Mouse (Mus musculus) forebrain, postnatal 0 days (tissue): ENCODE measurements around the gene Erc2. TPM values are rescaled to one million over a fixed set of nuclear protein-coding genes. Genes with fewer than 3 reads are reported as not detected.

Experiments used
- ATAC-seq: fragments of 200-750 bp; cut with Nextera tagmentation; 2 replicates; pipeline ENCODE4 v1.8.0; 2017; ENCODE audit warnings: mild to moderate bottlenecking, moderate library complexity
- DNase-seq: peaks from one replicate; pipeline ENCODE4 v3.0.0-alpha.2; 2015
- H3K27ac ChIP-seq: fragments of 300-500 bp; sonication (generic); 2 replicates; pipeline ENCODE4 v1.5.1; 2014; ENCODE audit warnings: low read depth, mild to moderate bottlenecking, antibody characterized with exemption, low read length, moderate library complexity, mixed read lengths
- H3K27me3 ChIP-seq: fragments of 300-500 bp; sonication (generic); 2 replicates; pipeline ENCODE4 v1.6.1; 2014; ENCODE audit warnings: mild to moderate bottlenecking, low read length, mixed read lengths; ENCODE audit not compliant: insufficient read depth
- H3K36me3 ChIP-seq: fragments of 300-500 bp; sonication (generic); 2 replicates; pipeline ENCODE4 v1.6.1; 2014; ENCODE audit warnings: mild to moderate bottlenecking, moderate library complexity; ENCODE audit not compliant: insufficient read depth
- H3K4me1 ChIP-seq: fragments of 300-500 bp; sonication (generic); 2 replicates; pipeline ENCODE4 v1.6.1; 2014; ENCODE audit warnings: antibody characterized with exemption; ENCODE audit not compliant: insufficient read depth
- H3K4me2 ChIP-seq: fragments of 300-500 bp; sonication (generic); 2 replicates; pipeline ENCODE4 v1.6.1; 2014; ENCODE audit warnings: low read depth, mild to moderate bottlenecking, moderate library complexity
- H3K4me3 ChIP-seq: fragments of 300-500 bp; sonication (generic); 2 replicates; pipeline ENCODE4 v1.5.1; 2014; ENCODE audit warnings: low read depth, low read length, mixed read lengths
- H3K9ac ChIP-seq: fragments of 300-500 bp; sonication (generic); 2 replicates; pipeline ENCODE4 v1.6.1; 2014; ENCODE audit warnings: mild to moderate bottlenecking
- H3K9me3 ChIP-seq: fragments of 300-500 bp; sonication (generic); 2 replicates; pipeline ENCODE4 v1.6.1; 2016; ENCODE audit warnings: low read length
- CTCF ChIP-seq: sonication (generic); IDR thresholded peaks from 2 replicates; pipeline ENCODE4 v1.5.1; 2016; ENCODE audit warnings: antibody characterized with exemption, control low read depth, low read depth
- WGBS: fragments of 180-500 bp; shearing (Covaris S2); extraction: QIAGEN DNeasy Blood & Tissue Kit; methylation state at CpG from one replicate; pipeline ENCODE4 v1.1.7; 2014; 5-methylcytosine and 5-hydroxymethylcytosine counted together
- polyA plus RNA-seq: library from polyadenylated mRNA; unstranded; fragments of >200 nt; fragmentation: Nextera tagmentation; extraction: Ambion mirVana; gene quantifications from 2 replicates; pipeline ENCODE4 v1.2.1, GENCODE M21; 2015
- total RNA-seq: library from RNA; depleted of rRNA; stranded (reverse); fragments of >200 nt; gene quantifications from 2 replicates; pipeline ENCODE4 v1.2.3, GENCODE M21; 2014

The Erc2 gene
- total and polyA plus RNA-seq, 2 experiments from 2014 or later, result 106 to 117 TPM

DNA sequence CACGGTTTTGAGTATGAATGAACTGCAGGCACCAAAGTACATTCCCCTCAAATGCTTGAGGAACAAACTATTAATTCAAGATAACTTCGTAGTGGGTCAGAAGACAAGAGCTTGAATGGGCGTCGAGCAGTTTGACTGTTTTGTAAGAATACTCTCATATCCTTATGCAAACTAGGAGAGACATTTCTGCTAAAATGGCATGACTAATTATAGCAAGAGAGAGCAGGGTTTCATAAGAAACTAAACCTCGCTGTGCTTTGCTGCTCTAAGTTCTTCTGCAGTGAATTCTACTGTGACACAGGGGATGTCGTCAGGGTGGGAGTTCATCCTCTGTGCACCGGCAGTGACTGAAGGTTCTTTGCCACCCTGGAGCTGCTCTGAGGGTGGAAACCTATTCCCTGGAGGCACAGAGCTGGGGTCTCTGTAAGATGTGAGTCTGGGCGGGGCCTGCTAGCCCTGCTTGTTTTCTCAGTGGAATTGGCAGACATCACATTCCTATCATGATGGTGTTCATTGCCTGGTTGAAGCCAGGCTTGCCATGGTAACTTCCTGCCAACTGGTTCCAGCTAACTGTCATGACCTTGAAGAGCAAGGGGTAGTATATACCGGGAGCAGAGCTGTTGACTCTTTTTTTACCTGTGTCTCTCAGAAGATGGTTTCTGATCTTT is 8.9 kb downstream of the Erc2 start:
- 65% methylated on average over 9 of the region's 9 CpGs for WGBS
- TF ChIP-seq CTCF, result no peak
- ATAC-seq, result peak; percentile 43; the same call in 1 of the 2 replicates

DNA sequence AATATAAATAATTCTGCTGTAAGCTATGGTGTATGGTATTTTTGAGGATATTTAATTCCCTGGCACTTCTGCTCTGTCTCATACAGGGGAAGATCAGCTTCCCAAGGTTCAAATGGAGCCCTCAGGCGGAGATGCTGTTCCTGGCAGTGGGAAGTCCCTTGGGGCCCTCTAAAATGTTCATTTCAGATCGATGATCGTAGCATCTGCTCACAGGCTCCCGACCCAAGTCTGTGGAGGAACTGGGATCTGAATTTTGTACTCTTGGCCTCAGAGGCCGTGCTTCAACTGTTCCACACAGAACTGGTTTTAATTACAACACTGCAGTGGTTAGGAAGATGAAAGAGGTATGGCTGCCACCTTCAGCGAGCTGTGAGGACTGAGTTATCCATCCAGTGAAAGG is 12.5 kb downstream of the Erc2 start:
- Histone ChIP-seq H3K27ac (no peak overlapping the region), H3K4me2 (no peak overlapping the region), H3K4me3 (no peak overlapping the region), H3K4me1 (peaks cover 9% of the 10 kb centered on the region; the same call in 1 of the 2 replicates), H3K27me3 (no peaks in the 10 kb centered on the region), H3K36me3 (0 out of 2 replicates have a peak, but pooled peaks cover 3% of the 10 kb centered on the region), H3K9me3 (no peaks in the 10 kb centered on the region), H3K9ac (no peak overlapping the region)
- DNase-seq, result no peak
- no peak for ATAC-seq
- WGBS, result 79% methylated on average over 6 of the region's 6 CpGs
- no peak for TF ChIP-seq CTCF

More for the DNA sequence above, 8.9 kb downstream of the Erc2 start:
- Histone ChIP-seq H3K4me3 (no peak overlapping the region), H3K4me2 (no peak overlapping the region), H3K27ac (peak overlapping the region; percentile 40; the same call in 1 of the 2 replicates), H3K27me3 (no peaks in the 10 kb centered on the region), H3K9ac (no peak overlapping the region), H3K4me1 (peaks cover 13% of the 10 kb centered on the region; the same call in 1 of the 2 replicates), H3K9me3 (no peaks in the 10 kb centered on the region), H3K36me3 (peaks cover 3% of the 10 kb centered on the region; the same call in 1 of the 2 replicates)
- DNase-seq, result peak; percentile 14

DNA sequence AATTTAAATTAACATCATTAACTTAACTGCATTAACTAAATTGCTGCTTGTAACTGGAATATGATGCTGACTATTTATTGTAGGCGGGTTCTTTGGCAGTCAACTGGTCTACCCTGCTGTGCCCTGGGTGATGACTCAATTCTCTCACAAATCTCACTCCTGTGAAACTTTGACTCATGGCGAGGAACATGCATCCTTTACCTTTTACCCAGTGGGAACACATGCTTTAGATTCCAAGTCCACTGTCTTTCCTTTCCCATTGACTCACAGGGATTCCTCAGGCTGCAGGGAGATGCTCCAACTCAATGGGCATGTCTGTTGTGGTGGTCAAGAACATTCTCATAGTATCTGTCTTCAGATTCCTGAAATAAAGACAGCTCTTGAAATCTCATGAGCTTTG is 14.3 kb downstream of the Erc2 start:
- ATAC-seq (no peak), DNase-seq (no peak)
- no peak overlapping the region for H3K4me2 ChIP-seq
- no peaks in the 10 kb centered on the region for H3K27me3 ChIP-seq
- no peaks in the 10 kb centered on the region for H3K9me3 ChIP-seq
- WGBS, result 94% methylated on average over 2 of the region's 2 CpGs
- no peak overlapping the region for H3K27ac ChIP-seq
- H3K4me3 ChIP-seq, result no peak overlapping the region
- no peak overlapping the region for H3K9ac ChIP-seq
- H3K4me1 ChIP-seq, result 0 out of 2 replicates have a peak, but pooled peaks cover 1% of the 10 kb centered on the region
- TF ChIP-seq CTCF, result no peak
- H3K36me3 ChIP-seq, result 0 out of 2 replicates have a peak, but pooled peaks cover 3% of the 10 kb centered on the region

DNA sequence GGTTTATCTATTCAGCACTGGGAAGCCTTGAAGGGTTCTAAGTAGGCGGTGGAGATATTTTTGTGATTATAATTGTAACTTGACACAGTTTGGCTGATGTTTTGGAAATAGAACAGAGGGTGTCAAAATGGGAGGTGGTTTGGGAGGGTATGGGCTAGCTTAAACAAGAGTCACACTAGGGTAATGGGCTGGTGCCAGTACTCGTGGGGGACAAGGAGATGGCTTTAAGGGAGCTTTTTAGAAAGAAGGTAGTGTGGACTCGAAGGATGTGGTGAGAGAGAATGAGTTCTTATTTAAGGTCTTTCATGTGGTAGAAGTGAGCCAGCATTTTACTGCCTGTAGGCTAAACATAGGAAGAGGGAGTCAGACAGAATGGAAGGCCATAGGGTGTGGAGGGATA is 19.2 kb downstream of the Erc2 start:
- H3K27me3 ChIP-seq, result no peaks in the 10 kb centered on the region
- no peak for TF ChIP-seq CTCF
- DNase-seq (no peak), ATAC-seq (no peak)
- H3K4me1 ChIP-seq, result no peaks in the 10 kb centered on the region
- no peak overlapping the region for H3K4me3 ChIP-seq
- no peak overlapping the region for H3K27ac ChIP-seq
- H3K4me2 ChIP-seq, result no peak overlapping the region
- H3K9ac ChIP-seq, result no peak overlapping the region
- no peaks in the 10 kb centered on the region for H3K36me3 ChIP-seq
- no peaks in the 10 kb centered on the region for H3K9me3 ChIP-seq
- WGBS, result 84% methylated on average over 3 of the region's 3 CpGs

DNA sequence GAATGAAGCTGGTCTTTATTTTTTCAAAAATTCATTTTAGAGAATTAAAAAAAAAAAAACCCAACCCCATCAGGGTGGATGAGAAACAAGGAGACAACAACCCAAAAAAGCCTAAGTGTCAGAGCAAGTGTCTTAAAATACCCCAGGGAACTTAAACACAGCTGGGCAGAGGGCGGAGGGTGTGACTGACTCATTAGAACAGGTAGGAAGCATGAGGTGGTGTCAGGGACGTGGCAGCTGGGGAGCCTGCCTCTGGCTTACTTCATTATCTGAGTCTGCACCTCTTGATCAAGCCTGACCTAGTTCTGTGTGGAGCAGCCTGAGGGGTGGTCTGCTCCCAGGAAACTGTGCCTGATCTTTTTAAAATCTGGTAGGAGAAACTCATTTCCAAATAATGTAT is 20.8 kb downstream of the Erc2 start:
- ATAC-seq, result no peak
- Histone ChIP-seq H3K27ac (no peak overlapping the region), H3K9me3 (no peaks in the 10 kb centered on the region), H3K9ac (no peak overlapping the region), H3K4me3 (no peak overlapping the region), H3K27me3 (no peaks in the 10 kb centered on the region), H3K36me3 (no peaks in the 10 kb centered on the region), H3K4me2 (no peak overlapping the region), H3K4me1 (no peaks in the 10 kb centered on the region)
- no peak for TF ChIP-seq CTCF
- 76% methylated on average over 2 of the region's 2 CpGs for WGBS
- no peak for DNase-seq

DNA sequence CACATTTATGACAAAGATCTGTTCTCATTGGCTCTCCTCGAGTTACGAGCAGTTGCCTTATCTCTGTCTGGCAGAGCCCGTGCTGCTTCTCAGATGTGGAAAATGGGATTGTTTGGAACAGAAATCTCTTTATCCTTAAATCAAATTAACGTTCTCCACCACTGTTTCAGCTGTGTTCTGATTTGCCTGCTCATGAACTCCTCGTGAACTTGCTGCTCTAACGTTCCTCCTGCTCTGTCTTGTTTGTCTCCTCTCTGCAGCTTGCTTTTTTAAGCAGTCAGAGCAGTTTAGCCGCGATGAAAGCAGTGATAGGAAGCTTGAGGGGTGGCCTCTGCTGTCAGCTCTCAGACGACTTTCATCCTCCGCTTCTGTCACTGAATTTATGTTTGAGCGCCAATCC is 32.4 kb downstream of the Erc2 start:
- no peak overlapping the region for H3K4me2 ChIP-seq
- 57% methylated on average over 11 of the region's 11 CpGs for WGBS
- H3K27ac ChIP-seq, result no peak overlapping the region
- H3K9ac ChIP-seq, result no peak overlapping the region
- no peaks in the 10 kb centered on the region for H3K9me3 ChIP-seq
- H3K4me3 ChIP-seq, result no peak overlapping the region
- no peaks in the 10 kb centered on the region for H3K27me3 ChIP-seq
- peaks cover 14% of the 10 kb centered on the region for H3K36me3 ChIP-seq
- no peaks in the 10 kb centered on the region for H3K4me1 ChIP-seq
- DNase-seq (no peak), ATAC-seq (peak; percentile 36; the same call in 1 of the 2 replicates)
- TF ChIP-seq CTCF, result no peak

DNA sequence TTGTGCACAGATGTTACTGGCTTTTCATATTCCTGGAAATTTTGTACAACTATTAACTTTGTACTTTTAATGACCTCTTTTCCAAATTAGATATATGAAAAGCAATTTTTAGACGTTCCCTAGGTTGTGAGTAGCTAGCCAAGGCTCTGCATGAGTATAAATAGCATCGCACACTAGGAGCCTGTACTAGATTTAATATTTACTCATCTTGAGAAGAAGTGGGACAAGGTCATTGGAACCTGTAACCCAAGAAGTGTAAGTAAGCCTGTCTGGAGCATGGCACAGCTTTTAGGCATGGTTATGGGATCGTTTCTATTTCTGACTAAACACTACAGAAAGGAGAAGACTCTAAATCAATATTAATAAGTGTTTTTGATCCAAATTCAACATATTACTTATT is 36.4 kb downstream of the Erc2 start:
- Histone ChIP-seq H3K9ac (no peak overlapping the region), H3K9me3 (no peaks in the 10 kb centered on the region), H3K27ac (no peak overlapping the region), H3K4me3 (no peak overlapping the region), H3K4me2 (no peak overlapping the region), H3K27me3 (no peaks in the 10 kb centered on the region), H3K4me1 (no peaks in the 10 kb centered on the region), H3K36me3 (0 out of 2 replicates have a peak, but pooled peaks cover 5% of the 10 kb centered on the region)
- WGBS, result 82% methylated on average over 3 of the region's 3 CpGs
- no peak for DNase-seq
- ATAC-seq, result no peak
- TF ChIP-seq CTCF, result no peak
